Mouse (Mus musculus) liver, adult 2 months (tissue): ENCODE measurements at regions not wholly inside any gene's neighbourhood (a gene's known extent, or its start where the extent isn't known, plus 50 kb on each side); places are given as distances from the start of the nearest gene placed in this dataset.

ENCODE experiments used
- CTCF ChIP-seq: fragments of 200-500 bp; IDR thresholded peaks from 2 replicates; pipeline ENCODE4 v1.5.1; 2011; ENCODE audit warnings: low read depth, low read length, control low read depth
- POLR2A ChIP-seq: fragments of 200-500 bp; IDR thresholded peaks from 2 replicates; pipeline ENCODE4 v1.6.1; 2011; ENCODE audit warnings: low read length, control low read depth; ENCODE audit not compliant: insufficient read depth; ENCODE audit errors: extremely low read depth

GRCm38 (mm10) chr9:50425866-50426495, 68.3 kb upstream of the Plet1 start:
- TF ChIP-seq POLR2A, result no peak
- TF ChIP-seq CTCF, result no peak
